In genomic region chr8:64152216-64152804, GRCm38 (mm10) we compare ENCODE assay signal across 12 mouse cellular contexts. TPM values are rescaled to one million over a fixed set of nuclear protein-coding genes. Genes with fewer than 3 reads are reported as not detected.
DNase-seq lines count a peak whose midpoint lies in the region; ATAC-seq and TF ChIP-seq lines count a peak whose summit lies in the region.
"Had no signal": no experiment of that assay in that cellular context is flagged by ENCODE, and none has a peak within 500 bp of the region (broad histone marks: within the 10 kb centered on the region; RNA-seq: fewer than 3 reads in every experiment).

No protein-coding gene starts in this region.

- no peak overlapping the region for H3K4me3 ChIP-seq in hindbrain, postnatal 0 days (ENCODE audit: low read length)
- no peak overlapping the region for H3K4me3 ChIP-seq in midbrain, embryonic 10.5 days
- H3K4me3 ChIP-seq: heart, embryonic 12.5 days had no signal

- H3K4me2 ChIP-seq in hindbrain, postnatal 0 days (ENCODE audit: low read depth, low read length) = no peak overlapping the region
- H3K4me2 ChIP-seq: heart, embryonic 12.5 days; lung, embryonic 14.5 days had no signal

- H3K36me3 ChIP-seq in hindbrain, postnatal 0 days (ENCODE audit: insufficient read depth, low read length) = no peaks in the 10 kb centered on the region
- no peaks in the 10 kb centered on the region for H3K36me3 ChIP-seq in midbrain, embryonic 10.5 days
- H3K36me3 ChIP-seq: heart, embryonic 12.5 days had no signal

- H3K27ac ChIP-seq in hindbrain, postnatal 0 days = peak overlapping the region; percentile 62; the same call in 1 of the 2 replicates
- peak overlapping the region; percentile 38; the same call in 1 of the 2 replicates for H3K27ac ChIP-seq in midbrain, embryonic 10.5 days (replicated peaks)

- H3K9ac ChIP-seq in hindbrain, postnatal 0 days (replicated peaks; ENCODE audit: low read length) = no peak overlapping the region
- H3K9ac ChIP-seq: heart, embryonic 12.5 days; lung, embryonic 14.5 days had no signal

- WGBS in hindbrain, postnatal 0 days = 34% methylated on average over 9 of the region's 9 CpGs
- WGBS in midbrain, embryonic 10.5 days = 62% methylated on average over 9 of the region's 9 CpGs

- H3K9me3 ChIP-seq in hindbrain, postnatal 0 days (ENCODE audit: low read length) = no peaks in the 10 kb centered on the region
- H3K9me3 ChIP-seq in midbrain, embryonic 10.5 days (replicated peaks) = no peaks in the 10 kb centered on the region
- H3K9me3 ChIP-seq: heart, embryonic 12.5 days had no signal

- no peak for TF ChIP-seq CTCF in hindbrain, postnatal 0 days (IDR thresholded peaks at IDR 0.05; ENCODE audit: low read depth)

- H3K4me1 ChIP-seq in hindbrain, postnatal 0 days (ENCODE audit: insufficient read depth, low read length) = no peaks in the 10 kb centered on the region
- peaks cover 13% of the 10 kb centered on the region for H3K4me1 ChIP-seq in midbrain, embryonic 10.5 days
- H3K4me1 ChIP-seq: heart, embryonic 12.5 days had no signal

- peak; percentile 87 to 92 for DNase-seq in cerebellum, postnatal 10 days
- DNase-seq in hindbrain, postnatal 0 days (ENCODE audit: low spot score) = peak; percentile 64
- DNase-seq in midbrain, embryonic 10.5 days (ENCODE audit: low spot score) = no peak
- DNase-seq in B cell, adult 2 months = no peak
- no peak for DNase-seq in spleen, adult 12 weeks (ENCODE audit: low spot score)
- DNase-seq in kidney, adult 11 months = no peak
- no peak for DNase-seq in thymus, postnatal 25 days
- DNase-seq: kidney, postnatal 4 days; lung, embryonic 14.5 days; thymus, adult 18-20 months had no signal

- ATAC-seq in cerebellum, adult (ENCODE audit: insufficient number of reproducible peaks, low FRiP score, low TSS enrichment) = peak; percentile 98
- ATAC-seq in hindbrain, postnatal 0 days = peak; percentile 90

- H3K27me3 ChIP-seq in hindbrain, postnatal 0 days (ENCODE audit: insufficient read depth, low read length) = no peaks in the 10 kb centered on the region
- H3K27me3 ChIP-seq in midbrain, embryonic 10.5 days (ENCODE audit: low read depth, poor library complexity, severe bottlenecking) = no peaks in the 10 kb centered on the region
- H3K27me3 ChIP-seq: heart, embryonic 12.5 days had no signal

RNA-seq across cellular contexts. Expression of gene Tll1, which starts 53.8 kb away (rescaled TPM):
- 5.9 and 7.4 TPM in 2 replicates for total RNA-seq in hindbrain, postnatal 0 days (2014; rRNA removed)
- 2.4 and 2.8 TPM in 2 replicates for polyA plus RNA-seq in hindbrain, postnatal 0 days (2015; fragmentation: Nextera tagmentation; extraction: Ambion mirVana)
- polyA plus RNA-seq in midbrain, embryonic 10.5 days (2016; fragmentation: Nextera tagmentation; extraction: Ambion mirVana) = 0.69 and 1.0 TPM in 2 replicates

Comparison
In these comparisons a context has a peak if more than half of its experiments do, and no peak if none do; other contexts are left out.
1. DNase-seq: peak in cerebellum, postnatal 10 days (2 of 2) and hindbrain, postnatal 0 days (single experiment); none in midbrain, embryonic 10.5 days (single experiment), B cell, adult 2 months (0 of 2), spleen, adult 12 weeks (single experiment), kidney, adult 11 months (single experiment) and thymus, postnatal 25 days (single experiment).